Mouse (Mus musculus): Measurements from ENCODE around the gene Gm44503. TPM values are rescaled to one million over a fixed set of nuclear protein-coding genes. Genes with fewer than 3 reads are reported as not detected.

Gene Gm44503
- polyA plus RNA-seq, 1 experiment: not detected

DNA sequence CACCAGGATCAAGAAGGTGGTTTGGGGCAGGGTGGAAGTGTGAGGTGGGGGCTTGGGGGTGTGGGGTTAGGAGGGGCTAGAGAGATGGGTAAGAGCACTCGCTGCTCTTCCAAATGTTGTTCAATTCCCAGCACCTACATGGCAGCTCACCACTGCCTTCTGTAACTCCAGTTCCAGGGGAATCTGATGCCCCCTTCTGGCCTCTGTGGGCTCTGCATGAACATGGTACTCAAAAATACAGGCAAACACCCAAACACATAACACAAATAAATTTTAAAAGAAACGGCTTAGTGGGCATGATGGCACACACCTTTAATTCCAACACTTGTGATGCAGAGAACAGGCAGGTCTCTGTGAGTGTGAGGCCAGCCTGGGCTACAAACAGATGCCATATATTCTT is 3.9 kb upstream of the Gm44503 start:
- no peak overlapping the region for H3K4me3 ChIP-seq (ENCODE audit: control insufficient read depth, low read depth, low read length)
- no peak overlapping the region for H3K27ac ChIP-seq (ENCODE audit: control insufficient read depth, insufficient read depth, low read depth, low read length)
- no peaks in the 10 kb centered on the region for H3K36me3 ChIP-seq (ENCODE audit: control insufficient read depth, insufficient read depth, low read length)
- H3K27me3 ChIP-seq (ENCODE audit: control insufficient read depth, insufficient read depth, low read length): no peaks in the 10 kb centered on the region
- TF ChIP-seq CTCF (IDR thresholded peaks at IDR 0.05; ENCODE audit: control insufficient read depth, insufficient read depth, insufficient replicate concordance, low read depth, low read length) (no peak), POLR2A (IDR thresholded peaks at IDR 0.05; ENCODE audit: control insufficient read depth, low read depth, low read length) (no peak)
- peaks cover 4% of the 10 kb centered on the region; the same call in 1 of the 2 replicates for H3K4me1 ChIP-seq (ENCODE audit: control insufficient read depth, insufficient read depth, low read length)

GRCm38 (mm10) chr9:72955546-72955945 is 3.1 kb upstream of the Gm44503 start:
- Histone ChIP-seq H3K27me3 (ENCODE audit: control insufficient read depth, insufficient read depth, low read length) (no peaks in the 10 kb centered on the region), H3K4me1 (ENCODE audit: control insufficient read depth, insufficient read depth, low read length) (peaks cover 4% of the 10 kb centered on the region; the same call in 1 of the 2 replicates), H3K36me3 (ENCODE audit: control insufficient read depth, insufficient read depth, low read length) (no peaks in the 10 kb centered on the region), H3K27ac (ENCODE audit: control insufficient read depth, insufficient read depth, low read depth, low read length) (no peak overlapping the region), H3K4me3 (ENCODE audit: control insufficient read depth, low read depth, low read length) (no peak overlapping the region)
- peak; percentile 67; the same call in 1 of the 2 replicates for TF ChIP-seq CTCF (IDR thresholded peaks at IDR 0.05; ENCODE audit: control insufficient read depth, insufficient read depth, insufficient replicate concordance, low read depth, low read length)
- no peak for TF ChIP-seq POLR2A (IDR thresholded peaks at IDR 0.05; ENCODE audit: control insufficient read depth, low read depth, low read length)

DNA sequence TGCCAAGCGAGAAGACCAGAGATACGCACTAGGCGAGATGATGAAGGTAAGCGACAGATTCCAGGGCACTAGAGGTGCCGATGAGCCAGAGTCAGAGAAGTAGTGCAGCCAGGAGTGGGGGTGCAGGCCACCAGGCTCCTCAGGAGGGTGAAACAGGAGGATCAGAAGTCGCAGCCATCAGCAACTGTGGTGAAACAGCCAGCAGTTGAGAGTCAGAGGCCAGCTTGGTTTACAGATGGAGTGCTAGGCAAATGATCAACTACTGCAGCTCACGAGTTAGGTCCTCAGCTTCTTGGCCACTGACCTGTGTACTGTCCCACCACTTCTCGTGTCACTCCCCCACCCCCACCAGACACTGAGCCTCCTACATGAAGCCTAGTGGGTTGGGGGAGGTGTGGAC is 2.7 kb downstream of the Gm44503 start:
- Histone ChIP-seq H3K4me3 (ENCODE audit: control insufficient read depth, low read depth, low read length) (no peak overlapping the region), H3K27me3 (ENCODE audit: control insufficient read depth, insufficient read depth, low read length) (no peaks in the 10 kb centered on the region), H3K4me1 (ENCODE audit: control insufficient read depth, insufficient read depth, low read length) (peaks cover 5% of the 10 kb centered on the region; the same call in 1 of the 2 replicates), H3K36me3 (ENCODE audit: control insufficient read depth, insufficient read depth, low read length) (peaks cover 1% of the 10 kb centered on the region), H3K27ac (ENCODE audit: control insufficient read depth, insufficient read depth, low read depth, low read length) (no peak overlapping the region)
- no peak for TF ChIP-seq POLR2A (IDR thresholded peaks at IDR 0.05; ENCODE audit: control insufficient read depth, low read depth, low read length)
- TF ChIP-seq CTCF (IDR thresholded peaks at IDR 0.05; ENCODE audit: control insufficient read depth, insufficient read depth, insufficient replicate concordance, low read depth, low read length): no peak

DNA sequence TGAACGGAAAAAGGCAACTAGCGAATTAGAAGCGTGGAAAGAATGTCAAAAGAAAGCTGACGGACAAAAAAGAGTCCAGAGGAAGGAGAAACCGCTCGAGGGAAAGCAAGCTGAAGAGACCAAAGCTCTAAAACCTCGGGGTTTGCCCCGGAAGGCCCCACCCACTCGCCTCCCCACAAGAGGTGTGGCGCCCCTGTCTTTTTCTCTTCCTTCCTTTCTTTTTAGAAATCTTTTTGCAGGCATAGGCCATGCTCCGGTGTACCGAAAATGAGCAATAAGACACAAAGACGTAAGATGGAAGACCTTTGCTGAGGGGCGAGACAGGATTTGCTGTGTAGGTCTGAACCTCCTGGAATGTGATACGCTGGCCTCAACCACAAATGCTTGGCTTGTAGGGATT is 3.3 kb downstream of the Gm44503 start:
- Histone ChIP-seq H3K4me1 (ENCODE audit: control insufficient read depth, insufficient read depth, low read length) (peaks cover 5% of the 10 kb centered on the region; the same call in 1 of the 2 replicates), H3K4me3 (ENCODE audit: control insufficient read depth, low read depth, low read length) (no peak overlapping the region), H3K27me3 (ENCODE audit: control insufficient read depth, insufficient read depth, low read length) (no peaks in the 10 kb centered on the region), H3K36me3 (ENCODE audit: control insufficient read depth, insufficient read depth, low read length) (peaks cover 1% of the 10 kb centered on the region), H3K27ac (ENCODE audit: control insufficient read depth, insufficient read depth, low read depth, low read length) (no peak overlapping the region)
- TF ChIP-seq CTCF (IDR thresholded peaks at IDR 0.05; ENCODE audit: control insufficient read depth, insufficient read depth, insufficient replicate concordance, low read depth, low read length) (no peak), POLR2A (IDR thresholded peaks at IDR 0.05; ENCODE audit: control insufficient read depth, low read depth, low read length) (no peak)

DNA sequence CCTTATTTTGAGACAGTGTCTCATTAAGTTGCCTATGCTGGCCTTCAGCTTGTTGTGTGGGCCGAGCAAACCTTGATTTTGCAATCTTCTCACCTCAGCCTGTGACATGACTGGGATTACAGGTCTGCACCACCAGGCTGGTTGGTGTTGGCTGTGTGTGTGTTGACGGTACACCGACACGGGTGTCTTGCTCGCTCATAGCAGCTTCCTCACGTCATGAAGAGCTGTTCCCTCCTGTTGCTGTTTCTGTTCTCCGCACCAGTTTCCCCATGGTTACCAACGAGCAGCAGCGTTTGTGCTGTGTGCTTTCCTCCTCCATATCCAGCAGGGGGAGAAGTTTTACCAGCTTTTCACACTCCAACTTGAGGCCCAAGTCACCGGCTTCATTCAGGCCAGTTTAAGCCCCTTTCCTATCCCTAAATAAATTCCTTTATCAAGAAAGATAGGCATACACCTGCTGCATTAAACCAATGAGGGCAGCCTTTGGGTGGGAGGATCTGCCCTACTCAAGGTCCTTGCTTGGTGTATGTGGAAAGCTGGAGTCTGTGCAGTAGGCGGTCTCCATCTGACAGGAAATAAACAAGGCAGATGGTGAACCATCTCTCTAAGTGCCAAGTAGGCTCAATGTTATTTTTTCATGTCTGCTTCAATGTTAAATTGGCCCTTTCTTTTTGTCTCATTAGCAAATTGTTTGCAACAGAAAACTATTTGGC is 9.9 kb downstream of the Gm44503 start:
- TF ChIP-seq CTCF (IDR thresholded peaks at IDR 0.05; ENCODE audit: control insufficient read depth, insufficient read depth, insufficient replicate concordance, low read depth, low read length) (peak; percentile 40; the same call in 1 of the 2 replicates), POLR2A (IDR thresholded peaks at IDR 0.05; ENCODE audit: control insufficient read depth, low read depth, low read length) (no peak)

GRCm38 (mm10) chr9:72969874-72970273 is 11.2 kb downstream of the Gm44503 start:
- no peak overlapping the region for H3K27ac ChIP-seq (ENCODE audit: control insufficient read depth, insufficient read depth, low read depth, low read length)
- no peaks in the 10 kb centered on the region; the same call in 1 of the 2 replicates for H3K36me3 ChIP-seq (ENCODE audit: control insufficient read depth, insufficient read depth, low read length)
- no peaks in the 10 kb centered on the region for H3K4me1 ChIP-seq (ENCODE audit: control insufficient read depth, insufficient read depth, low read length)
- H3K27me3 ChIP-seq (ENCODE audit: control insufficient read depth, insufficient read depth, low read length): no peaks in the 10 kb centered on the region
- H3K4me3 ChIP-seq (ENCODE audit: control insufficient read depth, low read depth, low read length): no peak overlapping the region
- TF ChIP-seq POLR2A (IDR thresholded peaks at IDR 0.05; ENCODE audit: control insufficient read depth, low read depth, low read length): no peak
- no peak for TF ChIP-seq CTCF (IDR thresholded peaks at IDR 0.05; ENCODE audit: control insufficient read depth, insufficient read depth, insufficient replicate concordance, low read depth, low read length)

More for the DNA sequence above, 9.9 kb downstream of the Gm44503 start:
- Histone ChIP-seq H3K4me3 (ENCODE audit: control insufficient read depth, low read depth, low read length) (no peak overlapping the region), H3K36me3 (ENCODE audit: control insufficient read depth, insufficient read depth, low read length) (no peaks in the 10 kb centered on the region; the same call in 1 of the 2 replicates), H3K27ac (ENCODE audit: control insufficient read depth, insufficient read depth, low read depth, low read length) (no peak overlapping the region), H3K27me3 (ENCODE audit: control insufficient read depth, insufficient read depth, low read length) (no peaks in the 10 kb centered on the region), H3K4me1 (ENCODE audit: control insufficient read depth, insufficient read depth, low read length) (no peaks in the 10 kb centered on the region)

- TF ChIP-seq CTCF (IDR thresholded peaks at IDR 0.05; ENCODE audit: control insufficient read depth, insufficient read depth, insufficient replicate concordance, low read depth, low read length) (no peak), POLR2A (IDR thresholded peaks at IDR 0.05; ENCODE audit: control insufficient read depth, low read depth, low read length) (no peak)
- no peaks in the 10 kb centered on the region for H3K27me3 ChIP-seq (ENCODE audit: control insufficient read depth, insufficient read depth, low read length)
- no peak overlapping the region for H3K27ac ChIP-seq (ENCODE audit: control insufficient read depth, insufficient read depth, low read depth, low read length)
- no peak overlapping the region for H3K4me3 ChIP-seq (ENCODE audit: control insufficient read depth, low read depth, low read length)
- no peaks in the 10 kb centered on the region; the same call in 1 of the 2 replicates for H3K36me3 ChIP-seq (ENCODE audit: control insufficient read depth, insufficient read depth, low read length)
- H3K4me1 ChIP-seq (ENCODE audit: control insufficient read depth, insufficient read depth, low read length): no peaks in the 10 kb centered on the region
Observed at GRCm38 (mm10) chr9:72972435-72972834, 13.8 kb downstream of the Gm44503 start.

Measured in testis, adult 2 months (tissue).